Mouse (Mus musculus) brain, embryonic 18.5 days (tissue): ENCODE measurements at regions not wholly inside any gene's neighbourhood (a gene's known extent, or its start where the extent isn't known, plus 50 kb on each side); places are given as distances from the start of the nearest gene placed in this dataset.

Source experiments
- DNase-seq: peaks from one replicate; pipeline ENCODE4 v3.0.0-alpha.2; 2012; ENCODE audit warnings: low read depth, low spot score

DNA sequence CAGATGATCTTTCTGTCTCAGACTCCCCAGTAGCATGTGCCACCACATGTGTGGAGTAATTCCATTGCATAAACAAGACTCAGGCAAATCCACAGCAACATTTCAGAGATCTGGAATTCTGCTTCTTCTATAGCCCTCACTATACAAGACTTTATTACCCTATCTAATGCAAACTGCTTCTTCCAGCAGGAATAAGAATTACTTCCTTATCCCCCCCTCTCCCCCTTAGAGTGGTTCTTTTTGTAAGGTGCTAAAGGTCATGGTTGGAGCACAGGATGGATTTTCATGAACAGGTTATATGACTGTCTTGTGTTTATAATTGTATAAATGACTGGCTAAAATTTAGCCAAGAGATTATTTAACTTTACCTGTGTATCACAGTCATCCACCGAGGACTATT is 5037.4 kb downstream of the 9330182O14Rik start:
- no peak for DNase-seq

DNA sequence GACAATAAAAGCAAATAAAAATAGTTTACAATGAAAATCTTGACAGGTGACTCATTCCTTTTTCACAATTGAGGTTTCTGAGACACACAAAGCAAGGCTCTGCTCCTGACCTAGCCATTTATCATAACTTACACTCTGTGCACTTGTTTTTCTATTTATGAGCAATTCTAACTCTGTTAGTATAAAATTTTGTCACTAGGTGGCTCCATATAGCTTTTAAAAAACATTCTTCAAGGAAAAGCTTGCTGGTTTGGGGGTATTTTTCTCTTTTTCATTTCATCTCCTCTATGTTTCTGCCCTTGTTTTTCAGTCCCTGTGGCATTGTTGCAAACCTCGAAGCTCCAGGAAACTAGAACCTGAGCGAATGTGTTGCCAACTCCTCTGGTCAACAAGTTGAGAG is 5044.2 kb downstream of the 9330182O14Rik start:
- peak; percentile 32 for DNase-seq

DNA sequence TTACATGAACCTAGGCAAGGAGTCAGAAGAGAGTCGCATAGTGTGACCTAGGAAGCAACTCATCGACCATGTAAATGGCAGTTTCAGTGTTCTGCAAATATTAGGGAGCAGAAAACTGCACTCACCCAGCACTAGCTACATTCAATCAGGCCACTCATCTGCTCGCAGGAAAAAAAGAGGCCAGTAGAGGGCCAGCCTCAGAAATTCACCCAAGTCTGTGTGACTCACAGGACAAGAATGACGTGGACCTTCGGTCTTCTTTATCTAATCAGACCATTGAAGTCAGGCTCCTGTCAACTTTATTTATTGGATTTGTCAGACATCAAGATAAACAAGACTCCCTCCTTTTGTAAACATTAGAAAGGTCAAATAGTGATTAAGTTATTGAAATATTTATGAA is 5046.0 kb downstream of the 9330182O14Rik start:
- no peak for DNase-seq
